Mouse (Mus musculus): ENCODE results near the gene Mis18a. TPM values are rescaled to one million over a fixed set of nuclear protein-coding genes. Genes with fewer than 3 reads are reported as not detected.

Mis18a gene
- polyA plus RNA-seq, 1 experiment, result 20.3 TPM

- no peaks in the 10 kb centered on the region for H3K36me3 ChIP-seq (ENCODE audit: control insufficient read depth, insufficient read depth, low read length)
- no peaks in the 10 kb centered on the region for H3K27me3 ChIP-seq (ENCODE audit: control insufficient read depth, insufficient read depth, low read length)
- H3K4me1 ChIP-seq (ENCODE audit: control insufficient read depth, insufficient read depth, insufficient read length, low read length), result no peaks in the 10 kb centered on the region
- 63% methylated on average over 4 of the region's 4 CpGs for WGBS
- TF ChIP-seq POLR2A (IDR thresholded peaks at IDR 0.05; ENCODE audit: low read depth, low read length), result no peak
- TF ChIP-seq CTCF (IDR thresholded peaks at IDR 0.05; ENCODE audit: extremely low read depth, insufficient read length, insufficient replicate concordance, low read depth, low read length), result no peak
- H3K4me3 ChIP-seq (ENCODE audit: low read depth, low read length), result no peak overlapping the region
- H3K27ac ChIP-seq (ENCODE audit: insufficient read depth, low read depth, low read length), result no peak overlapping the region
Observed at GRCm38 (mm10) chr16:90735611-90736010, 8.4 kb upstream of the Mis18a start.

GRCm38 (mm10) chr16:90726600-90727227 is 490 bp downstream of the Mis18a start:
- H3K4me3 ChIP-seq (ENCODE audit: low read depth, low read length), result peak overlapping the region; percentile 90
- H3K4me1 ChIP-seq (ENCODE audit: control insufficient read depth, insufficient read depth, insufficient read length, low read length), result no peaks in the 10 kb centered on the region; the same call in 1 of the 2 replicates
- peaks cover 2% of the 10 kb centered on the region; the same call in 1 of the 2 replicates for H3K36me3 ChIP-seq (ENCODE audit: control insufficient read depth, insufficient read depth, low read length)
- no peak for TF ChIP-seq POLR2A (IDR thresholded peaks at IDR 0.05; ENCODE audit: low read depth, low read length)
- no peak for TF ChIP-seq CTCF (IDR thresholded peaks at IDR 0.05; ENCODE audit: extremely low read depth, insufficient read length, insufficient replicate concordance, low read depth, low read length)
- no peak overlapping the region for H3K27ac ChIP-seq (ENCODE audit: insufficient read depth, low read depth, low read length)
- WGBS, result 4% methylated on average over 38 of the region's 38 CpGs
- no peaks in the 10 kb centered on the region for H3K27me3 ChIP-seq (ENCODE audit: control insufficient read depth, insufficient read depth, low read length)

- WGBS, result 87% methylated on average over 4 of the region's 4 CpGs
- no peak overlapping the region for H3K27ac ChIP-seq (ENCODE audit: insufficient read depth, low read depth, low read length)
Observed at GRCm38 (mm10) chr16:90724051-90724450, 3.2 kb downstream of the Mis18a start.

GRCm38 (mm10) chr16:90710313-90710712 is 16.9 kb downstream of the Mis18a start:
- WGBS, result 35% methylated on average over 12 of the region's 12 CpGs
- H3K27me3 ChIP-seq (ENCODE audit: control insufficient read depth, insufficient read depth, low read length), result no peaks in the 10 kb centered on the region
- H3K4me3 ChIP-seq (ENCODE audit: low read depth, low read length), result no peak overlapping the region

More at GRCm38 (mm10) chr16:90724051-90724450, 3.2 kb downstream of the Mis18a start:
- no peaks in the 10 kb centered on the region; the same call in 1 of the 2 replicates for H3K4me1 ChIP-seq (ENCODE audit: control insufficient read depth, insufficient read depth, insufficient read length, low read length)
- TF ChIP-seq CTCF (IDR thresholded peaks at IDR 0.05; ENCODE audit: extremely low read depth, insufficient read length, insufficient replicate concordance, low read depth, low read length), result no peak
- no peak for TF ChIP-seq POLR2A (IDR thresholded peaks at IDR 0.05; ENCODE audit: low read depth, low read length)
- H3K4me3 ChIP-seq (ENCODE audit: low read depth, low read length), result no peak overlapping the region
- no peaks in the 10 kb centered on the region for H3K27me3 ChIP-seq (ENCODE audit: control insufficient read depth, insufficient read depth, low read length)
- H3K36me3 ChIP-seq (ENCODE audit: control insufficient read depth, insufficient read depth, low read length), result peaks cover 18% of the 10 kb centered on the region

GRCm38 (mm10) chr16:90709711-90710289 is 17.4 kb downstream of the Mis18a start:
- no peaks in the 10 kb centered on the region for H3K4me1 ChIP-seq (ENCODE audit: control insufficient read depth, insufficient read depth, insufficient read length, low read length)
- H3K27me3 ChIP-seq (ENCODE audit: control insufficient read depth, insufficient read depth, low read length), result no peaks in the 10 kb centered on the region
- H3K36me3 ChIP-seq (ENCODE audit: control insufficient read depth, insufficient read depth, low read length), result no peaks in the 10 kb centered on the region
- H3K4me3 ChIP-seq (ENCODE audit: low read depth, low read length), result no peak overlapping the region
- no peak overlapping the region for H3K27ac ChIP-seq (ENCODE audit: insufficient read depth, low read depth, low read length)
- 43% methylated on average over 17 of the region's 17 CpGs for WGBS
- TF ChIP-seq CTCF (IDR thresholded peaks at IDR 0.05; ENCODE audit: extremely low read depth, insufficient read length, insufficient replicate concordance, low read depth, low read length) (no peak), POLR2A (IDR thresholded peaks at IDR 0.05; ENCODE audit: low read depth, low read length) (no peak)

More at GRCm38 (mm10) chr16:90710313-90710712, 16.9 kb downstream of the Mis18a start:
- no peak for TF ChIP-seq CTCF (IDR thresholded peaks at IDR 0.05; ENCODE audit: extremely low read depth, insufficient read length, insufficient replicate concordance, low read depth, low read length)
- TF ChIP-seq POLR2A (IDR thresholded peaks at IDR 0.05; ENCODE audit: low read depth, low read length), result no peak
- H3K36me3 ChIP-seq (ENCODE audit: control insufficient read depth, insufficient read depth, low read length), result no peaks in the 10 kb centered on the region
- H3K27ac ChIP-seq (ENCODE audit: insufficient read depth, low read depth, low read length), result no peak overlapping the region
- H3K4me1 ChIP-seq (ENCODE audit: control insufficient read depth, insufficient read depth, insufficient read length, low read length), result no peaks in the 10 kb centered on the region

- WGBS, result 20% methylated on average over 3 of the region's 3 CpGs
- TF ChIP-seq CTCF (IDR thresholded peaks at IDR 0.05; ENCODE audit: extremely low read depth, insufficient read length, insufficient replicate concordance, low read depth, low read length) (no peak), POLR2A (IDR thresholded peaks at IDR 0.05; ENCODE audit: low read depth, low read length) (no peak)
- no peaks in the 10 kb centered on the region for H3K36me3 ChIP-seq (ENCODE audit: control insufficient read depth, insufficient read depth, low read length)
- H3K27me3 ChIP-seq (ENCODE audit: control insufficient read depth, insufficient read depth, low read length), result no peaks in the 10 kb centered on the region
- H3K4me1 ChIP-seq (ENCODE audit: control insufficient read depth, insufficient read depth, insufficient read length, low read length), result no peaks in the 10 kb centered on the region
- H3K4me3 ChIP-seq (ENCODE audit: low read depth, low read length), result no peak overlapping the region
- H3K27ac ChIP-seq (ENCODE audit: insufficient read depth, low read depth, low read length), result no peak overlapping the region
Observed at GRCm38 (mm10) chr16:90706279-90706678, 20.9 kb downstream of the Mis18a start.

GRCm38 (mm10) chr16:90704161-90704825 is 22.9 kb downstream of the Mis18a start:
- Histone ChIP-seq H3K4me3 (ENCODE audit: low read depth, low read length) (no peak overlapping the region), H3K27ac (ENCODE audit: insufficient read depth, low read depth, low read length) (no peak overlapping the region), H3K27me3 (ENCODE audit: control insufficient read depth, insufficient read depth, low read length) (no peaks in the 10 kb centered on the region), H3K4me1 (ENCODE audit: control insufficient read depth, insufficient read depth, insufficient read length, low read length) (no peaks in the 10 kb centered on the region), H3K36me3 (ENCODE audit: control insufficient read depth, insufficient read depth, low read length) (no peaks in the 10 kb centered on the region)
- 53% methylated on average over 13 of the region's 13 CpGs for WGBS
- TF ChIP-seq CTCF (IDR thresholded peaks at IDR 0.05; ENCODE audit: extremely low read depth, insufficient read length, insufficient replicate concordance, low read depth, low read length) (no peak), POLR2A (IDR thresholded peaks at IDR 0.05; ENCODE audit: low read depth, low read length) (no peak)

All from small intestine, adult 2 months (tissue).